ENCODE assay signal across 14 mouse cellular contexts in the genomic region with DNA sequence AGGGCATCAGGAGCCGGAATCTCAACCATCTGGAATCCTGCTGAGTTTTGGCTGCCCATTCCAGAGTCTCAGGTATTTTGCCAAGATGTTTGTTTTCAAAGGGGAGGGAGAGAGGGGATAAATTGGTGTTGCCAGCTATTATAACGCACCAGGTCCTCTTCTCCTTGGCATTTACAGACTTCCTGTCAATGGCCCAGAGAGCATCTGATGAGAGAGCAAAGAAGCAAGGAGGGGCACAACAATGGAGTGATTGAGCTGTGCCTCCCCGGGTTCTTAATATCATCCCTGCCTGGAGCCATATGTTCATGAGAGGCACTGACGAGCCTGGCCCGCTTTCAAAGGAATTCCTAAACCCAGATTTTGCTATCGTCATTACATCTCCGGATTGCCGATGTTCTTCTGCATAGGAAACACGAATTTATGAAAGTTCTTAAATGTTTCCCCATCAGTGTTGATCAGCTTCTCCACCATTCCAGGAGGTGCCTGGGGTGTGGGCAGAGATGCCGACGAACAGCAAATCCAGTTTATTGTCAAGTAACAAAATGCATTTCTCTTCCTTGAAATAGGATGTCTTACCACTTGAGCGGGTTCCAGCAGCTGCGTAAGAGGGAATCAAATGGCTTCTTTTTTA. TPM values are rescaled to one million over a fixed set of nuclear protein-coding genes. Genes with fewer than 3 reads are reported as not detected.
A peak's percentile ranks its signal among the peaks of the same experiment; 100 is the strongest.
DNase-seq lines count a peak whose midpoint lies in the region; ATAC-seq and TF ChIP-seq lines count a peak whose summit lies in the region.
"Had no signal": no experiment of that assay in that cellular context is flagged by ENCODE, and none has a peak within 500 bp of the region (broad histone marks: within the 10 kb centered on the region; RNA-seq: fewer than 3 reads in every experiment).

No protein-coding gene starts in this region.

- 58% methylated on average over 13 of the region's 13 CpGs for WGBS in limb, embryonic 14.5 days
- 82% methylated on average over 13 of the region's 13 CpGs for WGBS in limb, embryonic 10.5 days
- 19% methylated on average over 13 of the region's 13 CpGs for WGBS in embryonic facial prominence, embryonic 15.5 days

- no peak overlapping the region for H3K27ac ChIP-seq in limb, embryonic 14.5 days (replicated peaks; ENCODE audit: low read depth, low read length)
- H3K27ac ChIP-seq in limb, embryonic 10.5 days: no peak overlapping the region
- no peak overlapping the region for H3K27ac ChIP-seq in embryonic facial prominence, embryonic 15.5 days (replicated peaks)
- H3K27ac ChIP-seq: liver, embryonic 13.5 days had no signal

- no peak overlapping the region for H3K9ac ChIP-seq in limb, embryonic 14.5 days (ENCODE audit: low read depth, low read length, severe bottlenecking)
- H3K9ac ChIP-seq in embryonic facial prominence, embryonic 15.5 days: no peak overlapping the region
- H3K9ac ChIP-seq: liver, embryonic 13.5 days had no signal

- ATAC-seq in limb, embryonic 14.5 days (ENCODE audit: low FRiP score, low read depth): no peak
- ATAC-seq in embryonic facial prominence, embryonic 15.5 days (ENCODE audit: insufficient number of reproducible peaks, low FRiP score, low TSS enrichment, low read depth): no peak

- H3K4me2 ChIP-seq in limb, embryonic 14.5 days (replicated peaks; ENCODE audit: low read depth, low read length, severe bottlenecking): no peak overlapping the region
- H3K4me2 ChIP-seq in embryonic facial prominence, embryonic 15.5 days (replicated peaks): peak overlapping the region; percentile 31
- H3K4me2 ChIP-seq: liver, embryonic 13.5 days had no signal

- no peak for TF ChIP-seq POLR2A in limb, embryonic 14.5 days (IDR thresholded peaks at IDR 0.05; ENCODE audit: borderline replicate concordance, extremely low read depth, insufficient read depth, insufficient read length)

- H3K4me1 ChIP-seq in limb, embryonic 14.5 days (ENCODE audit: control insufficient read depth, insufficient read depth, low read length): no peaks in the 10 kb centered on the region
- no peaks in the 10 kb centered on the region for H3K4me1 ChIP-seq in limb, embryonic 10.5 days
- 0 out of 2 replicates have a peak, but pooled peaks cover 10% of the 10 kb centered on the region for H3K4me1 ChIP-seq in embryonic facial prominence, embryonic 15.5 days
- H3K4me1 ChIP-seq: liver, embryonic 13.5 days; megakaryocyte, embryonic 14.5 days had no signal

- no peaks in the 10 kb centered on the region for H3K27me3 ChIP-seq in limb, embryonic 14.5 days (ENCODE audit: control insufficient read depth, insufficient read depth, low read length)
- no peaks in the 10 kb centered on the region for H3K27me3 ChIP-seq in limb, embryonic 10.5 days (ENCODE audit: low read depth, poor library complexity, severe bottlenecking)
- no peaks in the 10 kb centered on the region for H3K27me3 ChIP-seq in embryonic facial prominence, embryonic 15.5 days
- H3K27me3 ChIP-seq: liver, embryonic 13.5 days had no signal

- no peak overlapping the region for H3K4me3 ChIP-seq in limb, embryonic 14.5 days (replicated peaks; ENCODE audit: low read length)
- no peak overlapping the region for H3K4me3 ChIP-seq in limb, embryonic 10.5 days
- no peak overlapping the region for H3K4me3 ChIP-seq in embryonic facial prominence, embryonic 15.5 days (replicated peaks)
- H3K4me3 ChIP-seq: liver, embryonic 13.5 days; megakaryocyte, embryonic 14.5 days had no signal

- peak; percentile 46 for DNase-seq in limb, embryonic 14.5 days (ENCODE audit: low spot score)
- no peak for DNase-seq in limb, embryonic 10.5 days (ENCODE audit: low spot score)
- DNase-seq in layer of hippocampus, postnatal 25 days (ENCODE audit: extremely low spot score in 1 of 2, low spot score in 1 of 2): peak; percentile 23 to 30
- peak; percentile 25 for DNase-seq in right cerebral cortex, postnatal 4 days
- DNase-seq in kidney, postnatal 10 days: no peak
- DNase-seq in heart, adult 18-20 months: no peak
- no peak for DNase-seq in embryo, embryonic 11 days
- DNase-seq: liver, embryonic 13.5 days had no signal

- no peaks in the 10 kb centered on the region for H3K36me3 ChIP-seq in limb, embryonic 14.5 days (ENCODE audit: control insufficient read depth, insufficient read depth, low read length)
- no peaks in the 10 kb centered on the region for H3K36me3 ChIP-seq in limb, embryonic 10.5 days
- no peaks in the 10 kb centered on the region for H3K36me3 ChIP-seq in embryonic facial prominence, embryonic 15.5 days
- H3K36me3 ChIP-seq: liver, embryonic 13.5 days had no signal

- H3K9me3 ChIP-seq in limb, embryonic 14.5 days (ENCODE audit: control insufficient read depth, low read length): no peaks in the 10 kb centered on the region
- H3K9me3 ChIP-seq in limb, embryonic 10.5 days (replicated peaks): no peaks in the 10 kb centered on the region
- no peaks in the 10 kb centered on the region for H3K9me3 ChIP-seq in embryonic facial prominence, embryonic 15.5 days (replicated peaks)
- H3K9me3 ChIP-seq: liver, embryonic 13.5 days had no signal

RNA-seq across cellular contexts. Expression of gene Egr4, which starts 31.0 kb away (rescaled TPM):
- polyA plus RNA-seq in limb, embryonic 14.5 days (2012; rRNA removed): 0.05 and 0.08 TPM in 2 replicates
- polyA plus RNA-seq in limb, embryonic 14.5 days (2014; fragmentation: Nextera tagmentation; extraction: Ambion mirVana): not detected in 2 replicates
- polyA plus RNA-seq in limb, embryonic 10.5 days (2016; fragmentation: Nextera tagmentation; extraction: Ambion mirVana): not detected in 2 replicates
- polyA plus RNA-seq in embryonic facial prominence, embryonic 15.5 days (2015; fragmentation: Nextera tagmentation; extraction: Ambion mirVana): not detected in 2 replicates
- total RNA-seq in layer of hippocampus, postnatal 25 days (2021): 10 to 100 TPM; 26.8 to 28.1 TPM
- not detected for total RNA-seq in heart, adult 18-20 months (2021)
- total RNA-seq: neutrophil, adult 5-6 weeks had no signal
- polyA plus RNA-seq: gonadal fat pad, adult 2 months; intestine, embryonic 14.5 days; liver, embryonic 13.5 days; stomach, embryonic 16.5 days had no signal

RNA-seq across cellular contexts. Expression of gene Fbxo41, which starts 41.6 kb away (rescaled TPM):
- polyA plus RNA-seq in limb, embryonic 14.5 days (2012; rRNA removed): 1.7 and 2.5 TPM in 2 replicates
- 0.45 and 0.48 TPM in 2 replicates for polyA plus RNA-seq in limb, embryonic 14.5 days (2014; fragmentation: Nextera tagmentation; extraction: Ambion mirVana)
- polyA plus RNA-seq in limb, embryonic 10.5 days (2016; fragmentation: Nextera tagmentation; extraction: Ambion mirVana): 0.87 and 2.0 TPM in 2 replicates
- 0.26 and 0.33 TPM in 2 replicates for polyA plus RNA-seq in embryonic facial prominence, embryonic 15.5 days (2015; fragmentation: Nextera tagmentation; extraction: Ambion mirVana)
- 10 to 100 TPM; 95.1 to 98.5 TPM for total RNA-seq in layer of hippocampus, postnatal 25 days (2021)
- not detected for total RNA-seq in heart, adult 18-20 months (2021)
- total RNA-seq: neutrophil, adult 5-6 weeks had no signal
- polyA plus RNA-seq: liver, embryonic 13.5 days had no signal

RNA-seq across cellular contexts. Expression of gene Alms1, which starts 43.0 kb away (rescaled TPM):
- 4.7 and 4.9 TPM in 2 replicates for polyA plus RNA-seq in limb, embryonic 14.5 days (2012; rRNA removed)
- polyA plus RNA-seq in limb, embryonic 14.5 days (2014; fragmentation: Nextera tagmentation; extraction: Ambion mirVana): 4.5 and 6.2 TPM in 2 replicates
- polyA plus RNA-seq in limb, embryonic 10.5 days (2016; fragmentation: Nextera tagmentation; extraction: Ambion mirVana): 8.9 and 11.3 TPM in 2 replicates
- polyA plus RNA-seq in embryonic facial prominence, embryonic 15.5 days (2015; fragmentation: Nextera tagmentation; extraction: Ambion mirVana): 4.9 and 5.3 TPM in 2 replicates
- total RNA-seq in layer of hippocampus, postnatal 25 days (2021): 1 to 10 TPM; 5.2 to 7.8 TPM
- 1 to 10 TPM; 1.8 to 2.2 TPM for total RNA-seq in heart, adult 18-20 months (2021)

Comparison
In these comparisons a context has a peak if more than half of its experiments do, and no peak if none do; other contexts are left out.
1. DNase-seq: peak in limb, embryonic 14.5 days (single experiment), layer of hippocampus, postnatal 25 days (2 of 2) and right cerebral cortex, postnatal 4 days (single experiment); none in limb, embryonic 10.5 days (single experiment), kidney, postnatal 10 days (single experiment), heart, adult 18-20 months (0 of 2) and embryo, embryonic 11 days (single experiment).